Mouse (Mus musculus): ENCODE results near the gene Gm49601. TPM values are rescaled to one million over a fixed set of nuclear protein-coding genes. Genes with fewer than 3 reads are reported as not detected.

Gene Gm49601
- polyA plus RNA-seq, 1 experiment from 2014 or later, result 1.5 TPM

DNA sequence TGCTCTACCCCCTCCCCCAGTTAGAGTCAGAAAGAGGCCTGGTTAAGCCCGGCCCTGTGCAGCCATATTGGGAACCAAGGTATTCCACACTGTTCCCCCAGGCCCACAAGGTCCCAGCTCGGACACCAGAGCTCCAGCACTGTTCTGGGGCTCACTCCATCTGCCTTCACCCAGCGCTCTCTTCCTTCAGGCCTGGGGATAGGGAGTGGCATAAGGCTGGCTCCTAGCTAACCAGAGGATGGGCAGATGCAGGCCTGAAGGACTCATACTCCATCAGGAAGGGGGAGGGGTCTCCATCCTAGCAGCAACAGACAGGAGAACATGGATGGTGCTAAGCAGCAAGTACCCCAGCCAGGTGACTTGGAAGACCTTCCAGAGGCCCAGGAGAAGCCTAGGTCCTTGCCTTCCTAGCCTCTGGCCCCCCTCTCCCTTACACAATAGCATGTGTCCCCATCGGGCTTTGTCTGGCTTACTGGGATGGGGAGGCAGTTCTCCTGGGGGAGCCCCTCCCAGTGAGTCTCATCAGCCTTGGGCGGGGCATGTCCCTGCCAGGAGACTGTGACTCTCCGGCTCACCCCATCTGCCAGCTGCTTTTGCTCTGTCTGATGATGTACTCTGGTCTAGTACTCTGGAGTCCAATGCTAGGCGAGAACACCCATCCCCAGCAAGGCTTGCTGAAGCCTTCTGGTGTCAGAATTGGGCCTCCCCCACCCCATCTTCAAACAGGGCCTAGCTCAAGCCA, 2.1 kb upstream of the Gm49601 start:
- TF ChIP-seq EP300 (optimal IDR thresholded peaks at IDR 0.05) (no peak), CTCF (IDR thresholded peaks at IDR 0.05; ENCODE audit: low read depth) (no peak)
- peak overlapping the region; percentile 67; the same call in 1 of the 2 replicates for H3K27ac ChIP-seq (replicated peaks)
- 0 out of 2 replicates have a peak, but pooled peaks cover 4% of the 10 kb centered on the region for H3K27me3 ChIP-seq (ENCODE audit: control insufficient read depth, insufficient read depth, low read length)
- peak; percentile 1; the same call in 1 of the 2 replicates for ATAC-seq (ENCODE audit: low FRiP score, low TSS enrichment)
- peak; percentile 14 for DNase-seq (ENCODE audit: low spot score)
- no peaks in the 10 kb centered on the region; the same call in 1 of the 2 replicates for H3K36me3 ChIP-seq (ENCODE audit: control insufficient read depth, insufficient read depth, low read length)
- peak overlapping the region; percentile 70; the same call in 1 of the 2 replicates for H3K4me3 ChIP-seq (ENCODE audit: low read depth, low read length)
- peak overlapping the region; percentile 73; the same call in 1 of the 2 replicates for H3K9ac ChIP-seq (ENCODE audit: low read length)
- H3K4me1 ChIP-seq (replicated peaks; ENCODE audit: control insufficient read depth, insufficient read depth), result no peaks in the 10 kb centered on the region
- H3K9me3 ChIP-seq (ENCODE audit: control insufficient read depth, low read length), result no peaks in the 10 kb centered on the region
- 77% methylated on average over 7 of the region's 7 CpGs for WGBS
- H3K4me2 ChIP-seq (replicated peaks; ENCODE audit: low read depth), result peak overlapping the region; percentile 97

DNA sequence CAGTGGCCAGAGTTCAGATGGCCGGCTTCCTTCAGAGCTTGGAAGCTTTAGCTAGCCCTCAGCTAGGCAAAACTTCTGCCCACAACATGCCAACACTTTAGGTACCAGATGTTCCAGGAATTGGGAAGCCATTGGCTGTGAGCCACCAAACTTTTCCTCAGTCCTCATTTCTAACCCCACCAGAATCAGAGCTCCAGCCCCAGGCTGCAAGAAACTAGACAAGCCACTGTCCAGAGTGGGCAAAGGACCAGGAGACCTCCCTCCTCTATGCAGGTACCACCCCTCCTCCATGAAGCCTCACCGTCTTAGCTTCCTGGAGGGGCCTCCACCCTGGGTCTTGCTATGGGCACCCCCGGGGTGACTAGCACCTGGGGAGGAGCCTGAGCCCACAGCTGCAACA, 936 bp upstream of the Gm49601 start:
- Histone ChIP-seq H3K4me2 (replicated peaks; ENCODE audit: low read depth) (peak overlapping the region; percentile 77; the same call in 1 of the 2 replicates), H3K4me3 (ENCODE audit: low read depth, low read length) (no peak overlapping the region), H3K4me1 (replicated peaks; ENCODE audit: control insufficient read depth, insufficient read depth) (no peaks in the 10 kb centered on the region), H3K9me3 (ENCODE audit: control insufficient read depth, low read length) (no peaks in the 10 kb centered on the region), H3K27ac (replicated peaks) (no peak overlapping the region), H3K27me3 (ENCODE audit: control insufficient read depth, insufficient read depth, low read length) (peaks cover 13% of the 10 kb centered on the region), H3K36me3 (ENCODE audit: control insufficient read depth, insufficient read depth, low read length) (no peaks in the 10 kb centered on the region; the same call in 1 of the 2 replicates), H3K9ac (ENCODE audit: low read length) (no peak overlapping the region)
- ATAC-seq (ENCODE audit: low FRiP score, low TSS enrichment) (no peak), DNase-seq (ENCODE audit: low spot score) (peak; percentile 12)
- TF ChIP-seq EP300 (optimal IDR thresholded peaks at IDR 0.05) (no peak), CTCF (IDR thresholded peaks at IDR 0.05; ENCODE audit: low read depth) (no peak)
- 63% methylated on average over 3 of the region's 3 CpGs for WGBS

DNA sequence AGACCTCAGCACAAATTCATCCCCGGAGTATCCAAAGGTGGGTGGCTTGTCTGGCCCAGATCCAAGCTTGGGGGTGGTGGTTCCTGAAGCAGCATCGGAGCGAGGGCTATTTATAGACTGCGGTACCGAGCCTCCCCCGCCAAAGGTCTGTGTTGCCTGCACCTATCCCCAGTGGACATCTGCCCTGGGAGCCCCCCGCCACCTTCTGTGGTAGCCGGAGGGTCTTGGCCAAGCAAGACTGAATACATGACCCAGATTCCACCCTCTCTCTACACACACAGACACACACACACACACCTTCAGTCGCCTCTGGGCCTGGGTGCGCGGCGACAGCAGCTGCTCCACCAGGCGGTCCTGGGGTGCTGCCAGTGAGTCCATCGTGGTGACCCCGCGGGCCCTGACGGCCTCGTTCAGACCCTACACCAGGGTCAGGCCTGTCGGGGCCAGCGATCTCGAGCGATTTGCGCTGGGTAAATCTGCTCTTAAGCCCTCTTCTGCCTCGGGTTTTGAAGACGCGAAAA, 376 bp downstream of the Gm49601 start:
- Histone ChIP-seq H3K27me3 (ENCODE audit: control insufficient read depth, insufficient read depth, low read length) (peaks cover 22% of the 10 kb centered on the region), H3K9me3 (ENCODE audit: control insufficient read depth, low read length) (no peaks in the 10 kb centered on the region), H3K9ac (ENCODE audit: low read length) (peak overlapping the region; percentile 31; the same call in 1 of the 2 replicates), H3K4me1 (replicated peaks; ENCODE audit: control insufficient read depth, insufficient read depth) (0 out of 2 replicates have a peak, but pooled peaks cover 2% of the 10 kb centered on the region), H3K27ac (replicated peaks) (no peak overlapping the region), H3K36me3 (ENCODE audit: control insufficient read depth, insufficient read depth, low read length) (no peaks in the 10 kb centered on the region; the same call in 1 of the 2 replicates), H3K4me2 (replicated peaks; ENCODE audit: low read depth) (peak overlapping the region; percentile 77), H3K4me3 (ENCODE audit: low read depth, low read length) (peak overlapping the region; percentile 40)
- no peak for ATAC-seq (ENCODE audit: low FRiP score, low TSS enrichment)
- TF ChIP-seq EP300 (optimal IDR thresholded peaks at IDR 0.05) (no peak), CTCF (IDR thresholded peaks at IDR 0.05; ENCODE audit: low read depth) (no peak)
- DNase-seq (ENCODE audit: low spot score), result peak; percentile 20
- 28% methylated on average over 26 of the region's 26 CpGs for WGBS

DNA sequence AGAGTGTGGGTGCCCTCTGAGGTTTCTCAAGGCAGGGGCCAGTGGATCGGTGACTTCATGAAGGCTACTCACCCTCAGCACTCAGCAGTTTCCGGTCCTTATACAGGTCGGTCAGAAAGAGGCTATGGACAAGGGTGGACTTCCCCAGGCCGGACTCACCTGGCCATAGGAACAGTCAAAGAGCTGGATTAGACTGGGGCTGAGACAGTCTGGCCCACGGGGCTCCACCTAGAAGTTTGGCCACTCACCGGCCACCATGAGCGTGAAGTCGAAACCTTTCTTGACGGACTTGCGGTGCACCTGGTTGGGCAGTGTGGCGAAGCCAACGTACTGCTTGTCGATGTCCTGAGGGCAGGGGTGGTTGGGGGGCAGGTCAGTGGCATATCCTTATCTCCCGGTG, 1.1 kb downstream of the Gm49601 start:
- Histone ChIP-seq H3K27me3 (ENCODE audit: control insufficient read depth, insufficient read depth, low read length) (peaks cover 28% of the 10 kb centered on the region), H3K9ac (ENCODE audit: low read length) (no peak overlapping the region), H3K4me2 (replicated peaks; ENCODE audit: low read depth) (no peak overlapping the region), H3K4me3 (ENCODE audit: low read depth, low read length) (no peak overlapping the region), H3K27ac (replicated peaks) (no peak overlapping the region), H3K36me3 (ENCODE audit: control insufficient read depth, insufficient read depth, low read length) (no peaks in the 10 kb centered on the region; the same call in 1 of the 2 replicates), H3K4me1 (replicated peaks; ENCODE audit: control insufficient read depth, insufficient read depth) (0 out of 2 replicates have a peak, but pooled peaks cover 2% of the 10 kb centered on the region), H3K9me3 (ENCODE audit: control insufficient read depth, low read length) (no peaks in the 10 kb centered on the region)
- 73% methylated on average over 14 of the region's 14 CpGs for WGBS
- no peak for TF ChIP-seq EP300 (optimal IDR thresholded peaks at IDR 0.05)
- no peak for TF ChIP-seq CTCF (IDR thresholded peaks at IDR 0.05; ENCODE audit: low read depth)
- ATAC-seq (ENCODE audit: low FRiP score, low TSS enrichment) (no peak), DNase-seq (ENCODE audit: low spot score) (no peak)

- Histone ChIP-seq H3K36me3 (ENCODE audit: control insufficient read depth, insufficient read depth, low read length) (no peaks in the 10 kb centered on the region; the same call in 1 of the 2 replicates), H3K27ac (replicated peaks) (no peak overlapping the region), H3K9me3 (ENCODE audit: control insufficient read depth, low read length) (no peaks in the 10 kb centered on the region), H3K4me1 (replicated peaks; ENCODE audit: control insufficient read depth, insufficient read depth) (0 out of 2 replicates have a peak, but pooled peaks cover 2% of the 10 kb centered on the region), H3K4me2 (replicated peaks; ENCODE audit: low read depth) (no peak overlapping the region), H3K4me3 (ENCODE audit: low read depth, low read length) (no peak overlapping the region), H3K9ac (ENCODE audit: low read length) (no peak overlapping the region), H3K27me3 (ENCODE audit: control insufficient read depth, insufficient read depth, low read length) (peaks cover 28% of the 10 kb centered on the region)
- no peak for ATAC-seq (ENCODE audit: low FRiP score, low TSS enrichment)
- 67% methylated on average over 15 of the region's 15 CpGs for WGBS
- no peak for DNase-seq (ENCODE audit: low spot score)
- TF ChIP-seq EP300 (optimal IDR thresholded peaks at IDR 0.05), result no peak
- TF ChIP-seq CTCF (IDR thresholded peaks at IDR 0.05; ENCODE audit: low read depth), result no peak
Observed at GRCm38 (mm10) chr16:18624641-18625040, 1.6 kb downstream of the Gm49601 start.
